Mouse (Mus musculus): Measurements from ENCODE around the gene Nubp1.

The Nubp1 gene

DNA sequence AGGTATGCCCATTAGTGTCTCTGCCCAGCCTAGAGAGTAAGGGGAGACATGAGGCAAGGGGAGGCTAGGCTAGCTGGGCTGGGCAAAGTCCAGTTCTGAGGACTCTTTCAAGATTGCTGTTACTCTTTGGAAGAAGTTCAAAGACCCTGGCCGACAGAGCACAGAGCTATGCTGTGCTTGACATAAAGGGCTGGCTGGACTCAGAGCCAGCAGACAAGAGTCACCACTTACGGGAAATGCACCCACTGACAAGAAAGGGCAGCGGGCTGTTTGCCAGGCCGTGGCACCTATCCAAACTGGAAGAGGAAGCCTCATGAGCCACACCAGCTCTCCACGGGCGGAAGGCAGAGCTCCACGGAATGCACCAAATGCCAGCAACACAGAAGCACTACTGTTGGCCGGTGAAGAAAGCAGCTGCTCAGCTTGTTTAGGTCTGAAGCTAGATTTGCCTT, 40.7 kb downstream of the Nubp1 start:
- in situ Hi-C loops (cut with MboI; ENCODE audit: low pct_unique_long_range_greater_than_20kb in 1 of 2, low sequenced_read_pairs in 2 of 2, unreplicated experiment in 1 of 2), result no loop called here

- in situ Hi-C loops (cut with MboI; ENCODE audit: low pct_unique_long_range_greater_than_20kb in 1 of 2, low sequenced_read_pairs in 2 of 2, unreplicated experiment in 1 of 2), result no loop called here
These were observed 42.3 kb downstream of the Nubp1 start for GRCm38 (mm10) chr16:10453872-10454582.

DNA sequence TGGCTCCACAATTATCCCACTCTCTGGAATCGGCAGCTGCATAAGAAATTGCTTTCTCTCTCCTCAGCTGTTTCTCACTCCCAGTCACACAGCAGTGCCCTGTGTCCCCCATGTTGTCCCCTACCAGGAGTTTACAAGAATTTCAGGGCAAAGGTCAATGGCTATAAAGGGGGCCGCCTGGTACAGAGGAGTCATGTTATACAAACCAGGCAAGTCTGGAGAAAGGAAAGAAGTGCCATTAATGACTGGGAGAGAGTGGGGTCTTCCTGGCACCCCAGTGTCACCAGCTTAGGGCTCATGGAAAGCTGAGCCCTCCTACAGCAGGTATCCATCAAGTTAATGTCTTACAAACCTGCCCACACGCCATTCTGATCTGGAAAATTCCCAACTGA, 42.8 kb downstream of the Nubp1 start:
- in situ Hi-C loops (cut with MboI; ENCODE audit: low pct_unique_long_range_greater_than_20kb in 1 of 2, low sequenced_read_pairs in 2 of 2, unreplicated experiment in 1 of 2), result no loop called here

DNA sequence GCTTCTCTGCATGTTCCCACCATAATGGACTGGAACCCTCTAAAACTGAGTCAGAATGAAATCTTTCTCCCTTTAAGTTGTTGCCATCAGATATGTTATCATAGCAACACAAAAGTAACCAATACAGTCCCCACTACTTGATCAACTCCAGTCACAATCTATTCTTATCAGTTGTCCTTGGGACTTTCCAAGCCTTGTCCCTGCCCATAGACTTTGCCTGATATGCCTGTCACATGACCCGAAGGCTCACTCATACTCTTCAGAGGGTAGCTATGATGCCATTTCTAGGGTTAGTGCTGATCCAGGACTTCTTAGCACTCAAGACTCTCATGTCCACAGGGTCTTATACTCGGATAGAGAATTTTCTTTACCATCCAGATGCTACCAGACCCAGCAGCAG, 48.4 kb downstream of the Nubp1 start:
- in situ Hi-C loops (cut with MboI; ENCODE audit: low pct_unique_long_range_greater_than_20kb in 1 of 2, low sequenced_read_pairs in 2 of 2, unreplicated experiment in 1 of 2), result no loop called here

DNA sequence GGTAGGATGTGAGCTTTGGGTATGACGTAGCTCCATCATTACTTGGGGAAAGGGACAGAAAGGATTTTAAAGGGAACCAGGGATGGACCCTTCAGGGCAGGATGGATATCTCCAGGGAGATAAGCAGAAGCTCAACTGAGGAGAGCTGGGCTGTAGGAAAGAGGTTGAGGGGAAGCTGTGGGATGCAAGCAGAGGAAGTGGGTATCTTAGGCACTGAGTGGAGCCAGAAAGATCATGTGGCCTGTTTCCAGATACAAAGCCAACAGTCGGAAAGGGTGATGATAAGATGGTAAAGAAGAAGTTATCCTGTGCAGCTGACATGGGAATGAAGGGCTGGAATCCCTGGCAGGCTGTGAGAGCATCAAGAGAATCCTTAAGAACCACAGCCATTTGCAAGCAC, 49.4 kb downstream of the Nubp1 start:
- in situ Hi-C loops (cut with MboI; ENCODE audit: low pct_unique_long_range_greater_than_20kb in 1 of 2, low sequenced_read_pairs in 2 of 2, unreplicated experiment in 1 of 2), result no loop called here

- in situ Hi-C loops (cut with MboI; ENCODE audit: low pct_unique_long_range_greater_than_20kb in 1 of 2, low sequenced_read_pairs in 2 of 2, unreplicated experiment in 1 of 2), result no loop called here
These were observed 53.4 kb downstream of the Nubp1 start for GRCm38 (mm10) chr16:10465011-10465681.

DNA sequence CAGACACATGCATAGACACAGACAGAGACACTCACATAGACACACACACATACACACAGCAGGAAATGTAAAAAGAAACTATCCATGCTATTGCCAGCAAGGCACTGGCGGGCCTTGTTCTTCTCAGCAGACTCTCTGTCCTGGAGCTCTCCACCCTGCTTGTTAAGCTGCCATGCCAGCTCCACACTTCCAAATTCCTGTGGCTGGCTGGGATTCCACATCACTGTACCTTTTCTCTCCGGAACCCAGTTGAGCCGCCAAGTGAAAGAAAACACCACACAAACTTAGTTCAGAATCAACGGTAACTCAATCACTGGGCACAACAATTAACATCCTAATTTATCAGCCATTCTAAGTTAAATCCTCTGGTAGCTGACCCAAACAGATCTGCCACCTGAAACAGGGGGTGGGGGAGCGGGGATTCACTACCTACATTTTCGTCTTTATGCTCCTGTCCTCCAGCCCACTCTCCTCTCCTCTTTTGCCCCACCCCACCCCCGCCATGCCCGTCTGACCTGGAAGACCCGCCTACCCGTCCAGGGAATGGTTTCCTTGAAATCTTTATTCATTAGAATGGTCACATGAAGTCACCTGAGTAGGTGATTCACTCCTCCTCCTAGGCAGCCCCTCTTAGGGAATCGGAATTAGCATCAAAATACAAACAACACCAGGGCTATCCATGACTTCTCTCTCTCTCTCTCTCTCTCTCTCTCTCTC, 55.8 kb downstream of the Nubp1 start:
- in situ Hi-C loops (cut with MboI; ENCODE audit: low pct_unique_long_range_greater_than_20kb in 1 of 2, low sequenced_read_pairs in 2 of 2, unreplicated experiment in 1 of 2), result no loop called here

- in situ Hi-C loops (cut with MboI; ENCODE audit: low pct_unique_long_range_greater_than_20kb in 1 of 2, low sequenced_read_pairs in 2 of 2, unreplicated experiment in 1 of 2), result no loop called here
These were observed 56.5 kb downstream of the Nubp1 start for GRCm38 (mm10) chr16:10468201-10468600.

DNA sequence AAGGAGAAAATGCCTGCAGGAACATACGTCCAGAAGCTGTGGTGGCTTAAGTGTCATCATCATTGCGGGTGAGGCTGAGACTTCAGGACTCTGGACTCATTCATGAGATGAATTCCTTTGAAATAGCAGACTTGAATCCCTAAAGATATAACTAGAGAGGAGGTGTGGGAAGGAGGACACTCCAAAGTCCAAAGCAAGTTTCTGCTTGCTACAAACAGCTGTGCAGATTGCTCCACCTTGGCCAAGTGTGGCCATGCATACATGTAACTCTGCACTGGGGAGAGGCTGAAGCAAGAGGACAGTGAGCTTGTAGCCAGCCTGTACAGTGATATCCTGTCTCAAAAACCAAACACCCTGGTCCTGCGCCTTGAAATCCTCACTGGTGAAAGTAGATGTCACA, 60.2 kb downstream of the Nubp1 start:
- in situ Hi-C loops (cut with MboI; ENCODE audit: low pct_unique_long_range_greater_than_20kb in 1 of 2, low sequenced_read_pairs in 2 of 2, unreplicated experiment in 1 of 2), result no loop called here

Measured in mouse embryonic stem cell (cell line).